Mouse (Mus musculus) E14TG2a.4 (cell line): ENCODE results near the gene Lrrc46.

ENCODE experiments used
- CTCF ChIP-seq: conservative IDR thresholded peaks from 2 replicates; pipeline ENCODE4 v1.5.1; 2014; ENCODE audit warnings: low read length
- NANOG ChIP-seq: IDR thresholded peaks from 2 replicates; pipeline ENCODE4 v1.6.1; 2014; ENCODE audit warnings: borderline replicate concordance, low read length, mixed read lengths
- POU5F1 ChIP-seq: IDR thresholded peaks from 2 replicates; pipeline ENCODE4 v1.6.1; 2014; ENCODE audit warnings: low read length, borderline replicate concordance

- TF ChIP-seq CTCF (no peak), POU5F1 (no peak), NANOG (no peak)
These were observed at the start of gene Lrrc46, which contains the start of gene Mrpl10 for GRCm38 (mm10) chr11:97041022-97041899.
